Mouse (Mus musculus) liver, postnatal 0 days (tissue): ENCODE data around the gene Scaf1.

Experiments used
- CTCF ChIP-seq: sonication (generic); IDR thresholded peaks from 2 replicates; pipeline ENCODE4 v1.5.1; 2016; ENCODE audit warnings: antibody characterized with exemption, low read depth
- EP300 ChIP-seq: IDR thresholded peaks from 2 replicates; pipeline ENCODE4 v1.6.1; 2016; ENCODE audit warnings: antibody characterized with exemption, low read depth, mild to moderate bottlenecking

- no peak for TF ChIP-seq CTCF
- TF ChIP-seq EP300: no peak
Observed at GRCm38 (mm10) chr7:44957183-44957835, 58.9 kb downstream of the Scaf1 start.
